ENCODE assay signal across 28 mouse cellular contexts in the genomic region with DNA sequence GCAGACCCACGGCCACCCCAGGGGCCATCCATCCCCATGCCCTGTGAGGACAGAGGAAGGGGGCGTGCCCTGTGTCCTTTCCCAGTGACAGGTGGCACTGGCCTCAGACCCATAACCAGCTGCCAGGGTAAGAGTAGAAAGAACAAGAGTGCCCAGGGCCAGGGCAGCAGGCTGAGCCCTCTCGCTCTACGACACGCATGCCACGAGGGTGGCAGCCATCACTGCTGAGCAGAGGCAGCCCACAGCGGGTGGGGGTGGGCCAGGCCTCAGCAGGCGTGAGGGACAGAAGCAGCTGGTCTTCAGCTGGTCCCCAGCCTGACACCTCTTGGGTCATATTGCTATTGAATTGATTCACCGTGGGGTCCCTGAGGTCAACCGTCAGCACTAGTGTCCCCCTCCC. TPM values are rescaled to one million over a fixed set of nuclear protein-coding genes. Genes with fewer than 3 reads are reported as not detected.
"Had no signal": no experiment of that assay in that cellular context is flagged by ENCODE, and none has a peak within 500 bp of the region (broad histone marks: within the 10 kb centered on the region; RNA-seq: fewer than 3 reads in every experiment).

No protein-coding gene starts in this region.

- H3K27ac ChIP-seq: embryonic facial prominence, embryonic 10.5 days; embryonic facial prominence, embryonic 12.5 days; embryonic facial prominence, embryonic 13.5 days; embryonic facial prominence, embryonic 15.5 days; forebrain, embryonic 10.5 days; forebrain, embryonic 12.5 days; forebrain, embryonic 13.5 days; forebrain, embryonic 15.5 days; gastrocnemius, adult 2 months; heart, embryonic 10.5 days had no signal

- H3K27me3 ChIP-seq: forebrain, embryonic 13.5 days; forebrain, embryonic 15.5 days had no signal

- H3K4me2 ChIP-seq: embryonic facial prominence, embryonic 12.5 days; embryonic facial prominence, embryonic 13.5 days; embryonic facial prominence, embryonic 15.5 days; forebrain, embryonic 12.5 days; forebrain, embryonic 13.5 days; forebrain, embryonic 15.5 days had no signal

- H3K4me3 ChIP-seq: embryonic facial prominence, embryonic 10.5 days; embryonic facial prominence, embryonic 12.5 days; embryonic facial prominence, embryonic 13.5 days; embryonic facial prominence, embryonic 15.5 days; erythroblast, embryonic 14.5 days; forebrain, embryonic 10.5 days; forebrain, embryonic 12.5 days; forebrain, embryonic 13.5 days; forebrain, embryonic 15.5 days; gastrocnemius, adult 2 months; heart, embryonic 10.5 days had no signal

- ATAC-seq: forebrain, embryonic 13.5 days; forebrain, embryonic 14.5 days; forebrain, embryonic 15.5 days; forebrain, embryonic 16.5 days; forebrain, postnatal 0 days had no signal

- H3K9ac ChIP-seq: embryonic facial prominence, embryonic 12.5 days; embryonic facial prominence, embryonic 13.5 days; embryonic facial prominence, embryonic 15.5 days; forebrain, embryonic 12.5 days; forebrain, embryonic 13.5 days; forebrain, embryonic 15.5 days; forebrain, postnatal 0 days had no signal

- DNase-seq: cerebellum, adult 8-10 months; cerebellum, adult 9-10 months; cerebellum, adult 9-11 months; cerebellum, postnatal 10 days; cerebellum, postnatal 14 days; cerebellum, postnatal 25 days; cerebellum, postnatal 36 days; embryo, embryonic 11 days; forebrain, postnatal 0 days; gastrocnemius, adult 2 months; gastrocnemius, postnatal 10 days; gastrocnemius, postnatal 14 days; gastrocnemius, postnatal 25 days; gastrocnemius, postnatal 36 days; heart, adult 18-20 months had no signal

- H3K9me3 ChIP-seq: embryonic facial prominence, embryonic 10.5 days; embryonic facial prominence, embryonic 12.5 days; embryonic facial prominence, embryonic 13.5 days; embryonic facial prominence, embryonic 15.5 days; forebrain, embryonic 10.5 days; forebrain, embryonic 12.5 days; forebrain, embryonic 13.5 days; forebrain, embryonic 15.5 days; heart, embryonic 10.5 days had no signal

RNA-seq across cellular contexts. Expression of a gene that starts 4.0 kb away (rescaled TPM):
- total RNA-seq: gastrocnemius, postnatal 36 days; granulocyte monocyte progenitor cell, adult 5-6 weeks had no signal
- polyA plus RNA-seq: erythroblast, embryonic 14.5 days had no signal

RNA-seq across cellular contexts. Expression of a gene that starts 13.4 kb away (rescaled TPM):
- total RNA-seq: forebrain, postnatal 0 days had no signal
